Mouse (Mus musculus) embryo, embryonic 11 days (tissue): ENCODE data around the gene Ctrl.
A peak's percentile ranks its signal among the peaks of the same experiment; 100 is the strongest.

Source experiments
- DNase-seq: peaks from one replicate; pipeline ENCODE4 v3.0.0-alpha.2; 2015

Ctrl gene

DNA sequence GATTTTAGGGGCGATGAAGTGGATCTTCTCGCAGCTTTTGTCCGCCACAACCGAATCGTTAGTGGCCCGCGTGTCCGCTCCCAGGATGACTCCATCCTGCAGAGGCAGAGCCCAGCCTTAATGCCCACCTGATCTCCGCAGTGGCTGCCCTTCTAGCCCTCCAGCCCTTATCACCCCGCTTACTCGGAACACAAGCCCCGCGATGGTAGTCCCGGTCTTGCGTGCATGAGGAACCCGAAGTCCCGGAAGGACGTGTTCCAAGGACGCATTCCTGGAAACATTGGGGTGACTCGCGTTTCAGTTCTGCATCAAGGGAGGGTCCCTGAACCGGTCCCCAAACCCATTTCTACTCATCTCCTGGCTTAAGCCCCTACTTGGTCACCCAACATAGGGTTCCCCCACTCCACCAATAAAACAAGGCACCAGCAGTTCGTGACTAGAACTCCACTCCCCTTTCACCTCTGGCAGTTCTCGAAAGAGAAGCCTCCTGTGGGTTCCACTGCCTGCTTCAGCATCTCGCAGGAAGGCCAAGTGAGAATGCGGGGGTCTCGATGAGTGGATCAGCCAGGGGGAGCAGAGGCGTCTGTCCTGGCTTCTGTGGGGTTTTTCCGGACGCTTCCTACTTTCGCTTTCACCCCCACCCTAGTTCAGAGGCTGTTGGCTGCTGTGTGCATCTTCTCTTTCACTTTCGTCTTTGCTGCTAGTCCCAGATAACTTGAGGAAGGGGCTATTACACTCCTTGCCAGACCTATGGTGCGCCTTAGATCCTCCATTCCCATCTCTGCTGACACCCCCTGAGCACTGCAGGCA, 4.0 kb upstream of the Ctrl start:
- peak; percentile 38 for DNase-seq

- DNase-seq: peak; percentile 94
These were observed 3.3 kb upstream of the Ctrl start for GRCm38 (mm10) chr8:105936866-105937475.

GRCm38 (mm10) chr8:105935863-105936603, 2.4 kb upstream of the Ctrl start:
- DNase-seq: peak; percentile 9

DNA sequence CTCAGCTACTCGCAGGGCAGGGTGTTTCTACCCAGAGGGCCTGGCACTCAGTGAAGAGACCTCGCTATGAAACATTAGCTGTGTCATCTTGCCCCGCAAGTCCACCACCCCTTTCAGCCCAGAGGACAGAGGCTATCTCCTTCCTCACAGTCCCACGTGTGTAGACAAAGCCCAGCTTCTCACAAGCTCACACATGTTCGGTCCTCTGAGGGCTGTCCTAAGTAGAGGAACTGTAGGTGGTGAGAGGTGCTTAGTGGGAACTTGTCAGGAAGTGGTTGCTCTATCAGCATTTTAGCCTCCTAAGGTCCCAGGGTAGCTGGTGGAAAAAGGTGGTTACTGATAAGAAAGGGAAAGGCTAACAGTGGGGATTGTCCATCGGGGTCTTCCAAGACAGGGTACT, 1.4 kb upstream of the Ctrl start:
- DNase-seq: no peak

DNA sequence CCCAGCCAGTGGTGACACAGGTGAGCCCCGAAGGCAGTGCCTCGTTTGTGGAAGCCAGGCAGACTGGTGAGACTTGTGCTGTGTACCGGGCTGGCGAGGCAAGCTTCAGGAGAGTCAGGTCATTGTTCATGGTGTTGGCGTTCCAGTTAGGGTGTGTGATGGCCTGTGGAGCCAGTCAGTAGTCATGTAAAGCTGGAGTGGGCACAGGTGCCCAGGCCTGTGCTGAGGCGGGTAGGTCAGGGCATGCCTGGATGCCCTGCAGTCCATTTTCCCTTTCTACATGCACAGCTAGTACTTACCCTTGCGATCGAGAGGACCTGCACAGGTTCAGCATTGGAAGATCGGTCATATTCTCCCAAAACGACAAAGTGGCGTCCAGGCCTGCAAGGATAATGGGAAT, 1.1 kb downstream of the Ctrl start:
- DNase-seq: no peak

GRCm38 (mm10) chr8:105931271-105931670, 2.4 kb downstream of the Ctrl start:
- no peak for DNase-seq

GRCm38 (mm10) chr8:105930602-105931001, 3.1 kb downstream of the Ctrl start:
- DNase-seq: peak; percentile 75

- DNase-seq: no peak
These were observed 8.5 kb downstream of the Ctrl start for GRCm38 (mm10) chr8:105925123-105925522.

DNA sequence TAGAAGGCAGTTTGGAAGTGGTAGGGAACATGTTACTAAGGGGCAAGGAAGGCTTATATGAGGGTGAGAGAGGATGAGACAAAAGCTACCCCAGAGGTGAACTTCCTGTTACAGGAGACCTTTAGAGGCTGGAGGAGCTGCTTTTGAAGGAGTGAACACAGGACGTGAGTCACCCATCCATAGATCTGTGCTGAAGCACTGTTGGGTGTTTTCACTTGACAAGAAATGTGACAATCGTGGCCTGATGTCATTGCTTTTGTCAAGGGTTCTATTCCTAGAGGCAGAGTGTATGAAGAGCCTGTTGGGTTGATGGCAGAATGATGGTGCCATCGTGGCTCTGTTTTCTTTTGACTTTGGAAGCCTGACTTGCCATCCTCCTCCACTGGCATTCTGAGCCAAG, 14.3 kb downstream of the Ctrl start:
- DNase-seq: no peak

DNA sequence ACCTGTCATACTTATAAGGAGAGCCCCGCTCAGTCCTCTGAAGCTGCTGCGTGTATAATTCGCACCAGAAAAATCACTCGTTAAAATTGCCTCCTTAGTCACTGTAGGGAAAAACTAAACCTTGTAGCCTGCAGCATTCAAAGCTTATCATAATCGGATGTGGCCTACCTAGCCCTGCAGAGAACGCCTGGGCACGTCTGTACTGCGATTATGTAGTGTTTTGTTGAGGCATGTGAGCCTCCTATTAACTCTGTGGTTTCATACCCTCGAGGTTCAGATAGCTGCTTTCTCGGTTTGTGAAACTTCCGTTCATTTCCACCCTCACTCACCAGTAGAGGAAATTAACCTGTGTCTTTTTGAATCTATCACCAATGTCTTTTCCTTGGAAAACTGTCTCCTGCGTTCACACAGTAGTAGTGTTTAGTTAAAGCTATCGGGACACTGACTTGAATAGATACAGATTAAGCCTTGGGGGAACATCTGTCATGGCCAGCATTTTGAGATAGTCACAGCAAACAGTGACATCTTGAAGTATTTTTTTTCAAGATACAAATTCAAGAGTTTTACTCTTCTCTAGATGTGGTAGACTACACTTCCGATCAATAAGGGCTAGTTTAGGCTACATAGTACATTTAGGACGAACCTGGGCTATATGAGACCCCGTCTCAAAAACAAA, 32.6 kb downstream of the Ctrl start:
- no peak for DNase-seq

DNA sequence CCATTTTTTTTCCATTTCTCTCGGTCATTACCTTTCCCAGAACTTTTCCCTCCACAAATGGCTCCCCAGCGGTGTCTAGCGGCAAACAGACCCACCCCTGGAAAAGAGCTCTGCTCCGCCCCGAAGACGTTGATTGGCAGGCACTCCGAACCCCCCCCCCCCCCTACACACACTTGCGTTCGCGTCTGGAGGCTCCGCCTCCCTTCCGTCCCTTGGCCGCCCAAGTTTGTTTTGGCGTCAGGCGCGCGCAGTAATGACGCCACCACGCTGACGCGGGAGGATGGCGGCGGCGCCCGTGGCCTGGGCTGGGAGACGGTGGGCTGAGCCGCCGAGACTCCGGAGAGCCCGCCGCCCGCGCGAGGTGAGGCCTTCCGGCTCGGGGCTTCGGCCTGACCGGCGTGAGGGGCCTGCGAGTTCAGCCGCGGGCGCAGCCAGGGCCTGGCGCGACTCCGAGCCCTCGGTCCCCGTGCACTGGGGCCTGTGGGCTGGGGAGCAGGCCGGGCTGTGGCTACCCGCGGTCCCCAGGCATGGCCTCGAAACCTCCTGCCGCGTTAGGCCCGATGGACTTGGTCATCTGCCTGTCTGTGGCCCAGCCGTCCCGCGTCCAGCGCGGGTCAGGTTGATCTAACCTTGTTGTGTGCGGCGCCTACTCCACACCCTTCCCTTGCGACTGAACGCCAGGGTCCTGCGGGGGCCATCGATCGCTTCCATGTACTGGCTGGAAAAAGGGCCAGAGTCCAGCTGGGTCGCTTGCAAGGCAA, 33.3 kb downstream of the Ctrl start, which contains the start of gene Pskh1:
TSS of gene Pskh1 (plus strand) at position 262 of the 761 bp plus-strand sequence.
- DNase-seq: peak; percentile 96

DNA sequence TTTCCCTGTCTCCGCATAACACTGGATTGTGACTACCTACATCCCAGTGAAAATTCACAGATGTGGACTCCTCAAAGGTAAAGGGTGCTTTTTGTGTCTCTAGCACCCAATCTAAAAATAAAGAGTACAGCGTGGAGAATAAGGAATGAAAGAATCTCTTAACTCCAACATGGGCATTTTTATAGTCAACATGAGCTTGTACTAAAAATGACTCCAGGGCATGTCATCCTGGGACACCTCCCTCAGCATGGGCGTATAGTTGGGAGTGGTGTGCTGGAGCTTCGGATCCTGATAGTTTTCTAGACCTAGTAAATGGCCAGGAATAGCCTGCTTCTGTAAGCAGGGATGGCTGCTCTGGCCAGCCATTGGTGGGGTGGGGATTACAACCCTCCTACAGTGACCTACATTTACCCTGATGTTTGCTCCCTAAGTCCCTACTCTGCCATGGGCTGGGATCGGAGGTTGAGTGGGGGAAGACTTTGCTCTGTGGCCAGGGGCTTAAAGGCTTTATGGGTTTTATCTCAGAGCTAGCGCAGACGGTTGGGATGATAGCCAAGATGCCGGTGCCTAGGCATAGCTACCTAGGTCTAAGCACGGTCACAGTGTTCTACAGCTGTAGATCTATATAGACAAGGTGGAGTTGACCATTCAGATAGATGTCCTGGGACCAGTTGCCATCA, 35.7 kb downstream of the Ctrl start:
- no peak for DNase-seq

GRCm38 (mm10) chr8:105893339-105893738, 40.3 kb downstream of the Ctrl start, which contains the start of gene Nrn1l:
Gene Nrn1l (plus strand): TSS chr8:105893567.
- DNase-seq: peak; percentile 86

GRCm38 (mm10) chr8:105892432-105892831, 41.2 kb downstream of the Ctrl start:
- peak; percentile 20 for DNase-seq

- no peak for DNase-seq
These were observed 42.8 kb downstream of the Ctrl start for GRCm38 (mm10) chr8:105890870-105891269.

DNA sequence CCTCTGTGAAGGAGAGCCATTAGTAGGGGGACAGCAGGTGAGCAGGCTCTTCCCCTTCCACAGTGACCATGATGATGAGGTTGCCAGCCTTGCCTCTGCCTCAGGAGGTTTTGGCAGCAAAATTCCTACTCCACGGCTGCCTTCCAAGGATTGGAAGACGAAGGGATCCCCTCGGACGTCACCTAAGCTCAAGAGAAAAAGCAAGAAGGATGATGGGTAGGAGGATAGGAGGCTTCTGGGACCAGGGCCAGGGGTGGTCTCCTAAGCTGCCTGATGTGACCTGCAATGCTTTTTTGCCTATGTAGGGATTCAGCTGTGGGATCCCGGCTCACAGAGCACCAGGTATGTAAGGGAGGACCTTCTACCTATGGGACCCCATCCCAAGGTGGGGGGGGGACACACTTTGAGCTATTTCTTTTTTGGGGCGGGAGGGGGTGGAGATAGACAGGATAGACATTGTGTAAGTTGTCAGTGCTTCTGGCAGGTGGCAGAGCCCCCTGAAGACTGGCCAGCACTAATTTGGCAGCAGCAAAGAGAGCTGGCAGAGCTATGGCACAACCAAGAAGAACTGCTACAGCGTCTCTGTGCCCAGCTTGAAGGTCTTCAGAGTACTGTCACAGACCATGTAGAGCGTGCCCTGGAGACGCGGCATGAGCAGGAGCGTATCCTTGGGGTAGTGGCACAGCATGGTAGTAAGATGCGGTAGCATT, 43.8 kb downstream of the Ctrl start:
- no peak for DNase-seq
